Mouse (Mus musculus): ENCODE measurements around the gene Dntt.

DNA sequence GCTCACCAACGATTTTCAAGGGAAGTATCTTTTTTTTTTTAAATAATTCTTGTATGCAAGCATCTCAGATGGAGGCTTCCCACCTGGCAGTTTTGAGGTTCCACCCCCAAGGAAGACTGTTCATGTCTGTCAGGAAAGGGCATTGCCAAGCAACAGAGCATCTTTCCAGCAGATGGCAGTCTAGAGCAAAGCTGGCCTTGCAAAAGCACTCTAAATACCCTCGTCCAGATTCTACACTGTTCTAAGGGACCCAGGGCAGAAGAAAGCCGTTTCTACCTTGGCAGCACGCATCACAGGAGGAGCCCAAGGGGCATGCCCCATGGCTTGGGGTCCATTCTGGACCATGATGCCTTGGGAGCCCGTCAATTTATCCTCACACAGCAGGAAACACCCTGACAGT, 60.8 kb downstream of the Dntt start:
- TF ChIP-seq CTCF (IDR thresholded peaks at IDR 0.05; ENCODE audit: insufficient read depth, low read depth, low read length) = no peak
- no peak for TF ChIP-seq POLR2A (IDR thresholded peaks at IDR 0.05; ENCODE audit: insufficient read depth, low read depth, low read length)

Data from olfactory bulb, adult 2 months (tissue).